Mouse (Mus musculus) small intestine, adult 2 months (tissue): ENCODE data around the gene Phyhd1.

Experiments used
- CTCF ChIP-seq: fragments of 200-500 bp; IDR thresholded peaks from 2 replicates; pipeline ENCODE4 v1.5.1; 2012; ENCODE audit warnings: low read depth, mild to moderate bottlenecking, control low read depth, inconsistent platforms, low read length, moderate library complexity, mixed read lengths; ENCODE audit not compliant: insufficient replicate concordance, insufficient read length; ENCODE audit errors: extremely low read depth
- POLR2A ChIP-seq: fragments of 200-500 bp; IDR thresholded peaks from 2 replicates; pipeline ENCODE4 v1.6.1; 2012; ENCODE audit warnings: low read depth, mild to moderate bottlenecking, control low read depth, inconsistent platforms, low read length, moderate library complexity

- no peak for TF ChIP-seq CTCF
- TF ChIP-seq POLR2A = no peak
Observed at GRCm38 (mm10) chr2:30251417-30252104, 14.4 kb upstream of the Phyhd1 start.
